Mouse (Mus musculus): ENCODE measurements around the gene Gm6993. TPM values are rescaled to one million over a fixed set of nuclear protein-coding genes. Genes with fewer than 3 reads are reported as not detected.

Gm6993 gene
- polyA plus RNA-seq, 1 experiment from 2014 or later: not detected

DNA sequence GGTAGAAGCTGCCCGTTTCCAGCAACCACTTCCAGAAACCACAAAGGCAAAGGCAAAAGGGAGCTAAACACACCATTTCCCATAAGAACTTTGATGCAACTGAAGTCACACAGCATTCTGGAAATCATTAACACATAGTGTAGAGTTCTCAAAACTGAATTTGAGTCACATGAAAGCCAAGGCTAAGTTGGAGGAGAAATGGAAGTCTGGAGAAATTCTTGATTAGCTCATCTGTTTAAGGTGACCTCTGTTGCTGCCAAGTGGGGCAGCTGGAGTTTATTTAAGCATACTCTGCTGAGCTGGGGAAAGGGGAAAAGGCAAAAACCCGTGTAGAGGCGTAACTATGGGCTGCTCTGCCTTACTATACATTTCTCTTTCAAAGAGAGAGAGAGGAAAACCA lies 21.8 kb upstream of the Gm6993 start:
- no peak for TF ChIP-seq CTCF (IDR thresholded peaks at IDR 0.05; ENCODE audit: low read depth)
- no peak for TF ChIP-seq EP300 (optimal IDR thresholded peaks at IDR 0.05)
- no peak overlapping the region for H3K27ac ChIP-seq (replicated peaks)
- no peak overlapping the region for H3K4me2 ChIP-seq (replicated peaks; ENCODE audit: low read depth)
- H3K27me3 ChIP-seq (ENCODE audit: control insufficient read depth, insufficient read depth, low read length): no peaks in the 10 kb centered on the region
- 0 out of 2 replicates have a peak, but pooled peaks have one; percentile 65 for ATAC-seq (ENCODE audit: low FRiP score, low TSS enrichment)
- no peaks in the 10 kb centered on the region for H3K9me3 ChIP-seq (ENCODE audit: control insufficient read depth, low read length)
- no peak overlapping the region for H3K9ac ChIP-seq (ENCODE audit: low read length)
- no peak overlapping the region for H3K4me3 ChIP-seq (ENCODE audit: low read depth, low read length)
- DNase-seq (ENCODE audit: low spot score): no peak
- WGBS: 43% methylated on average over 3 of the region's 3 CpGs
- H3K4me1 ChIP-seq (replicated peaks; ENCODE audit: control insufficient read depth, insufficient read depth): no peaks in the 10 kb centered on the region
- no peaks in the 10 kb centered on the region for H3K36me3 ChIP-seq (ENCODE audit: control insufficient read depth, insufficient read depth, low read length)

DNA sequence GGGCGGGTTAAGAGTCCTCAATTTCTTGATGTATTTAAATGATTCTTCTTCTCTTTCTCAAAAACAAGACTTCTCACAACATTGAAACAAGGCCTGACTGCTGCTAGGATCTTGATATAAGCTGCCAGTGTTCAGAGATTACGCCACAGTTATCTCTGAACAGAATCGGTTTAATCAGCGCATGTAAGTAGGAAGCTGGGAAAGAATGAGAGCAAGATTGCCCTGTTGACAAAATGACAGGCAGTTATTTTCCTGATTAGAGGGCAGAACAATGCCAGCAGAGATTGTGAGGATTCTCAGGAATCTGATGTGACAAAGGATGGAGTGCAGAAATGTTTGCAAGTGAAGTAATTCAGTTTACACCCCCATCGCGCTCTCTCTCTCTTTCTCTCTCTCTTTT lies 19.0 kb upstream of the Gm6993 start:
- Histone ChIP-seq H3K27me3 (ENCODE audit: control insufficient read depth, insufficient read depth, low read length) (no peaks in the 10 kb centered on the region), H3K4me1 (replicated peaks; ENCODE audit: control insufficient read depth, insufficient read depth) (no peaks in the 10 kb centered on the region), H3K9ac (ENCODE audit: low read length) (no peak overlapping the region), H3K9me3 (ENCODE audit: control insufficient read depth, low read length) (no peaks in the 10 kb centered on the region), H3K4me2 (replicated peaks; ENCODE audit: low read depth) (no peak overlapping the region), H3K36me3 (ENCODE audit: control insufficient read depth, insufficient read depth, low read length) (no peaks in the 10 kb centered on the region), H3K4me3 (ENCODE audit: low read depth, low read length) (no peak overlapping the region), H3K27ac (replicated peaks) (no peak overlapping the region)
- DNase-seq (ENCODE audit: low spot score) (no peak), ATAC-seq (ENCODE audit: low FRiP score, low TSS enrichment) (no peak)
- 72% methylated on average over 6 of the region's 6 CpGs for WGBS
- TF ChIP-seq EP300 (optimal IDR thresholded peaks at IDR 0.05): no peak
- TF ChIP-seq CTCF (IDR thresholded peaks at IDR 0.05; ENCODE audit: low read depth): no peak

DNA sequence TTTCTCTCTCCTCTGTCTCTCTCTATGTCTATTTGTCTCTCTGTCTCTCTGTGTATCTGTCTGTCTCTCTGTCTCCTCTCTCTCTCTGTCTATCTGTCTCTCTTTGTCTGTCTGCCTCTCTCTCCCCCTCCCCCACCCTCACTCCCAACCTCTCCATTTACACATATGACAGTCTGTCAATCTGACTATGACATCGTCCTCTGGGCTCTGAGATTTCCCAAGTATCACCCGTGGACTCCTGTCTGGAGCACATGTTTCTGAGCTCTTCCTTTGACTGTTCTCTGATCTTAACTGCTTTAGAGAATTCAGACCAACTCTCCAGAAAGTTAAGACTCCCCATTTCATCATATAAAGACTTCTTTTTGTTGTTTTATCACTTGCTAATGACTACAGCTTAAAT lies 18.3 kb upstream of the Gm6993 start:
- DNase-seq (ENCODE audit: low spot score): no peak

DNA sequence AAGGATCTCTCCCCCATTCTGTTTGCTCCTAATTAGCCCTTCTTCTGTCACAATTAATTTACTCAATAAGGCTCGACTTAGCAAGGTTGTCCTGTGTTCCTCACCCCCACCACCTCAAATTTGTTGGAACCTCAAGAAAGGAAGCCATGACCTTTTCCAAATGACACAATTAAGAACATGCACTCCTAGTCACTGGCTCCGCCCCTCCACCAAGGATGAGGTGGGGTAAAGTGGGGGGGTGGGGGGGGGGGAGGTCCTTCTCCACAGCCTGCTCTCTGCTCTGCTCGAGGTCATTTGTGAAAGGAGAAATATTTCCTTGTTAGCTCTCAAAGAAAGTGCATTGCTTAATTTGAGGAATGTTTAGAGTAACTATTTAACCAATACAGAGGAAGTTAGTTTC lies 17.8 kb upstream of the Gm6993 start:
- H3K36me3 ChIP-seq (ENCODE audit: control insufficient read depth, insufficient read depth, low read length): no peaks in the 10 kb centered on the region
- no peak overlapping the region for H3K9ac ChIP-seq (ENCODE audit: low read length)
- ATAC-seq (ENCODE audit: low FRiP score, low TSS enrichment) (no peak), DNase-seq (ENCODE audit: low spot score) (no peak)
- no peak overlapping the region for H3K4me3 ChIP-seq (ENCODE audit: low read depth, low read length)
- TF ChIP-seq CTCF (IDR thresholded peaks at IDR 0.05; ENCODE audit: low read depth) (no peak), EP300 (optimal IDR thresholded peaks at IDR 0.05) (no peak)
- WGBS: 18% methylated on average over 3 of the region's 3 CpGs
- no peaks in the 10 kb centered on the region for H3K9me3 ChIP-seq (ENCODE audit: control insufficient read depth, low read length)
- H3K4me2 ChIP-seq (replicated peaks; ENCODE audit: low read depth): no peak overlapping the region
- H3K27me3 ChIP-seq (ENCODE audit: control insufficient read depth, insufficient read depth, low read length): no peaks in the 10 kb centered on the region
- H3K4me1 ChIP-seq (replicated peaks; ENCODE audit: control insufficient read depth, insufficient read depth): no peaks in the 10 kb centered on the region
- H3K27ac ChIP-seq (replicated peaks): no peak overlapping the region

More for the DNA sequence above, 18.3 kb upstream of the Gm6993 start:
- H3K4me3 ChIP-seq (ENCODE audit: low read depth, low read length): no peak overlapping the region
- H3K27me3 ChIP-seq (ENCODE audit: control insufficient read depth, insufficient read depth, low read length): no peaks in the 10 kb centered on the region
- H3K36me3 ChIP-seq (ENCODE audit: control insufficient read depth, insufficient read depth, low read length): no peaks in the 10 kb centered on the region
- H3K4me2 ChIP-seq (replicated peaks; ENCODE audit: low read depth): no peak overlapping the region
- 44% methylated on average over 2 of the region's 2 CpGs for WGBS
- H3K9me3 ChIP-seq (ENCODE audit: control insufficient read depth, low read length): no peaks in the 10 kb centered on the region
- no peak overlapping the region for H3K9ac ChIP-seq (ENCODE audit: low read length)
- TF ChIP-seq EP300 (optimal IDR thresholded peaks at IDR 0.05) (no peak), CTCF (IDR thresholded peaks at IDR 0.05; ENCODE audit: low read depth) (no peak)
- H3K4me1 ChIP-seq (replicated peaks; ENCODE audit: control insufficient read depth, insufficient read depth): no peaks in the 10 kb centered on the region
- no peak overlapping the region for H3K27ac ChIP-seq (replicated peaks)
- no peak for ATAC-seq (ENCODE audit: low FRiP score, low TSS enrichment)

DNA sequence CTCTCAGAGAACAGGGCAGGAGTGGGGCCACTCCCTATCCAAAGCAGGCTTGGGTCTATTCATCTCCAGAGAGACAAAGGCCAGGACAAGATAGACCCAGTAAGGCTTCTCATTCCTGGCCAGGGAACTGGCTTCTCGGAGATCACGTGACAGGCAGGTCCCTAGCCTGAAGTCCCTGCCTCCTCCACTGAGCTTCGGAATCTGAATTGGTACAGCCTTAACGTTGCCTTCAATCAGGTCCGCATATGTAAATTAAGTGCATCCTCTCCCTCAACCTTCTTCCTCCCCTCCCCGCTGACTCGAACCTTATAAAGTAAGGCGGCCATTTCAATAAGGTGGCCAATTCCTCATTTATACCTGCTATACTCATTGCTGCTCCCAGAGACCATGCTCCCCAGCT lies 15.1 kb upstream of the Gm6993 start:
- H3K9ac ChIP-seq (ENCODE audit: low read length): no peak overlapping the region
- no peaks in the 10 kb centered on the region for H3K9me3 ChIP-seq (ENCODE audit: control insufficient read depth, low read length)
- DNase-seq (ENCODE audit: low spot score) (no peak), ATAC-seq (ENCODE audit: low FRiP score, low TSS enrichment) (no peak)
- no peak overlapping the region for H3K4me3 ChIP-seq (ENCODE audit: low read depth, low read length)
- H3K4me1 ChIP-seq (replicated peaks; ENCODE audit: control insufficient read depth, insufficient read depth): no peaks in the 10 kb centered on the region
- no peaks in the 10 kb centered on the region for H3K27me3 ChIP-seq (ENCODE audit: control insufficient read depth, insufficient read depth, low read length)
- TF ChIP-seq EP300 (optimal IDR thresholded peaks at IDR 0.05) (no peak), CTCF (IDR thresholded peaks at IDR 0.05; ENCODE audit: low read depth) (no peak)
- H3K4me2 ChIP-seq (replicated peaks; ENCODE audit: low read depth): no peak overlapping the region
- WGBS: 72% methylated on average over 8 of the region's 8 CpGs
- H3K27ac ChIP-seq (replicated peaks): no peak overlapping the region
- no peaks in the 10 kb centered on the region for H3K36me3 ChIP-seq (ENCODE audit: control insufficient read depth, insufficient read depth, low read length)

DNA sequence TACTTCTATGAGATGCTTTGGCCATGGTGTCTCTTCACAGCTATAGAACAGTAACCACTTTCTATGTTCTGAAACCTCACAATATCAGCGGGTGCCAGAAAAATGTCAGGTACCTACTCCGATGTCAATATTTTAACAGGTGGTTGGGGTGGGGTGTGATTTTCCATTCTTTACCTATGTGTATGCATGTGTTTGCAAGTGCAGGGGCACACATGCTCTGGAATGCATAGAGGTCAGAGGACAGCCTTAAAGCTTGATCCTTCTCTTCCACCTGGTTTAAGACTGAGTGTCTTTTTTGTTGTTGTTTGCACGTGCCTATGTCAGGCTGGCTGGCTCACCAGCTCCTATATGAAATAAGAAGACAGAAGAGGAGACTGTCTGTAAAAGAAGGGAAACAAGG lies 13.4 kb upstream of the Gm6993 start:
- ATAC-seq (ENCODE audit: low FRiP score, low TSS enrichment): peak; percentile 63; the same call in 1 of the 2 replicates

More for the DNA sequence above, 13.4 kb upstream of the Gm6993 start:
- no peak for DNase-seq (ENCODE audit: low spot score)
- Histone ChIP-seq H3K36me3 (ENCODE audit: control insufficient read depth, insufficient read depth, low read length) (no peaks in the 10 kb centered on the region), H3K9me3 (ENCODE audit: control insufficient read depth, low read length) (no peaks in the 10 kb centered on the region), H3K27me3 (ENCODE audit: control insufficient read depth, insufficient read depth, low read length) (no peaks in the 10 kb centered on the region), H3K4me2 (replicated peaks; ENCODE audit: low read depth) (no peak overlapping the region), H3K4me1 (replicated peaks; ENCODE audit: control insufficient read depth, insufficient read depth) (no peaks in the 10 kb centered on the region), H3K4me3 (ENCODE audit: low read depth, low read length) (no peak overlapping the region), H3K27ac (replicated peaks) (no peak overlapping the region), H3K9ac (ENCODE audit: low read length) (no peak overlapping the region)
- WGBS: 48% methylated on average over 3 of the region's 3 CpGs
- TF ChIP-seq EP300 (optimal IDR thresholded peaks at IDR 0.05): no peak
- no peak for TF ChIP-seq CTCF (IDR thresholded peaks at IDR 0.05; ENCODE audit: low read depth)
